Mouse (Mus musculus): ENCODE measurements at regions not wholly inside any gene's neighbourhood (a gene's known extent, or its start where the extent isn't known, plus 50 kb on each side); places are given as distances from the start of the nearest gene placed in this dataset.
"Not testable (repeated sequence)": the region's sequence is repeated elsewhere in the genome, so short reads cannot be mapped to it uniquely, and the experiment has no call there.

DNA sequence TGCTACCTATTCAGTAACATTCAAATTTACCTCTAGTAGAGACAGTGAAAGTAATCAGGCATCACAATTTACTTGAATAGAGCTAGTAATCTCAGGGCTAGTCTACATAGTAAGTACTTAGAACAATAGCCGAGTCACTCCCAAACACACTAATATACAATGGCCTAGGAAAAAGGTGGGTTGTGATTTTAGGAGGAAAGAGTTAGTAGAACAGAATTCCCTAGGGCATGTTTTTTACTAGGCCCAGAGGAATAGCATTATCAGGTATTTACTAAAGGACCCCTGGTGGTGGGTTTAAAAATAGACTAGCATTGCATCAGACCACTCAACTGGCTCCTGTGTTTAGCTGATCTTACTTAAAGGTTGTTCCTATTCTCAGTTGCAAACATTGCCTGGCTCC, 535.8 kb downstream of the Mat2b start:
- DNase-seq (ENCODE audit: low spot score in 2 of 2) = not testable (repeated sequence)

DNA sequence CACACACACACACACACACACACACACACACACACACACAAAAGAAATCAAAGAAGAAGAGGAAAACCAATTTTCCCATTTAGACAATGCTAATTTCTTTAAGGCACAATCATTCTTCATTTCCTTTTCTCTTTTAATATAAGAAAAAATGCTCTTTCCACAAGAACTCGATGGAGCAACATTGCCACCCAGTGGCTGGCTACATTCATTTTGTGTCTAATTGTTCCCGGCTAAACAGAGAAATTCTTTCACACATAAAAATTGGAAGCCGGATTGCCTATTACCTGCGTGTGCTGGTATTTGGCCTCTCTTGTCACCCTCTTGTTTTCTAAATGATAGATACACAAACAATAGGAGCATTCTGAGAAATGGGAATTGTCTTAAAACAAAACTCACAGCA, 545.7 kb downstream of the Mat2b start:
- DNase-seq (ENCODE audit: low spot score in 2 of 2) = peak; percentile 16 to 18

DNA sequence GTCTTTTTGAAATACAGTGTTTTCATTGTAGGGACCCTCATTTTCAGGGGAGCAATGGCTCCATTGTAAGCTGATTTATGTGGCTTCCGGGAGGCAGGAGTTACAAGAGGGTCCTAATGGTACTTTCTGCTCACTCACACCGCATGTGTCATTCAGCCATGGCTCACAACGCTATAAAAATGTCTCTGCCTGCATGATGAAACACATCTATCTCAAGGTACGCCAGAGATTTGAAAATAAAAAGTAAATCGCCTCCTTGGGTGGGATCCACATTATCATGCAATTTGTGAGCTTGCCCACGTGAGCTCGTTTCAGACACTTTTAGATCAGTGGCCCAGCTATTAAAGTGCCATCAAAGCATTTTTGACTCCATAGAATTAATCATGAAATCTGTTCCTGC, 557.2 kb downstream of the Mat2b start:
- DNase-seq (ENCODE audit: low spot score in 2 of 2) = no peak

DNA sequence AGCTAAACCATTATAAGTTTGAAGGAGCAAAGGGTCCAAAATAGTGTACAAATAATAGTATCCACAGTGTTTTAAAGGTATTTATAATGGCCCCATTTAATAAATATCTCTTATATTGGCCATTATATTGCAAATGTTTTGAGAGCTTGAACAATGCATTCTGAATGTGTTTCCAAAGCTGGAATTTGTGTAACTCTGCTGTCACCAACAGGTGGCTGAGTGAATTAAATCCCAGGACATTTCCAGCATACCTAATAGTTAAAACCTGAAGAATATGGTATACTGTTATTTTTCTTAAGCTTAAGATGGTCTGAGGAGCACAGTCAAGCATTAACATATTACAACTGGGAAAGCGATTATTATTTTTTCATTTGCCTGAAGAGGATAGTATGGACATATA, 592.4 kb downstream of the Mat2b start:
- no peak for DNase-seq (ENCODE audit: low spot score in 2 of 2)

DNA sequence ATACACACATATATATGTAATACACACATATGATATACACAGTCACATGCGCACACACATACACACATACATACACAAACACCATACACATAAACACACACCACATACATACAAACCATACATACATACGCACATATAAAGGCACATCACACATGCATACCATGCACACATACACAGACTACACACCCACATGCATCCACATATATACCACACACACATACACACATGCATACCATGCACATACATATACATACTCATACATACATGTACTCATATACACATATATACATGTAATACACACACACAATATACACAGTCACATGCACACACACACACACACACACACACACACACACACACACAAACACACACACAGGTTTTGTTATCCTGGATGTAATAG, 620.7 kb downstream of the Mat2b start:
- DNase-seq (ENCODE audit: low spot score in 2 of 2) = no peak

DNA sequence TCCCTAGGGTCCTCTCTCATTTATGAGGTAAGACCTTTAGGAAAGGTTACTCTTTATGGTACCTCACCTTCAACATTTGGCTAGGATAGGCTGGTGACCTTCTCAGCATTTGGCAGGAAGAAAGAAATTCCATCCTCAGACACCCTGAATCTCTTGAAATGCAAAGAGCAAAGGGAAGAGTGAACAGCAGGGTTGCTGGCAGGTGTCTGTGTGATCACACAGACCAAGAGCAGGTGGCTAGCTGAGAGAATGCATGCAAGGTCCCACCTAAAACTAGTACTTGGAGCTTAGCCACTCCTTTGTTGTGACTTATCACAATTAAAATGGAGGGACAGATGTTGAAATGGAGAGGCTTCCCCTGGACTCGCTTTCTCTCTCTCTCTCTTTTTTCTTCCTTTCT, 644.5 kb downstream of the Mat2b start:
- no peak for DNase-seq (ENCODE audit: low spot score in 2 of 2)

DNA sequence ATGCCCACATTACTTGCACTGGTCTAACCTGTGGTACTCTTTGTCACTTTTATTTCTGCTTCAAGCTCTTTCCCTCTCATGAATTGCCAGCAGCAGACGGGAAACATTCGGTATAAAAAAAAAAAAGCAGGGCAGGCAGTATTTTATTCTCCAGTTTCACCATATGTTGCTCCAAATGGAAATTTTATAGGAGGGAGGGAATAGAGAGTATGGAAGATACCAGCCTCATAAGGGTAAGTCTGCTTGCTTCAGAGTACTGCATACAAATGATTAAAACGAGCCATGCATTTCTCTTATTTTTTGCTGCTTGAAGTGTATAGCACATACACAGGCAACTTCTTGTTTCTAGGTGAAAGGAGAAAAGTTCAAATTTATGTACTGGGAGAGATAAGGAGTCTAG, 667.5 kb downstream of the Mat2b start:
- no peak for DNase-seq (ENCODE audit: low spot score in 2 of 2)

DNA sequence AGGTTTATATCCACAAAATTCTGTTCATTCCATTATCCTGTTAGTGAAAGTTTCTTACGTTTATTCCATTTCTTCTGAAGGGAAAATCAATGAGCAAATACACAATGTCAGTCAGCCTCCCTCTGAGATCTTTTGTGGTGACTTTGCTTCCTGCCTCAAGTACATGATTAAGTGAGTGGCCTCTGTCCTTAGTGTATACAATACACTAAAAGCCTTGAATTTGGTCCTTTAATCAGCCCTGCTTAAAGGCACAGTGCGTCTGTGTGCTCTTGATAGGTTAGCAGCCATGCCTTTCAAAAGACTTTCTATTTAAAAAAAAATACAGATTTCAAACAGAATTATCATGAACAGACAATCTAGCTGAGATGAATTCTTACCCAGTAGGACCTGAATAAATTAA, 695.5 kb downstream of the Mat2b start:
- no peak for DNase-seq (ENCODE audit: low spot score in 2 of 2)

DNA sequence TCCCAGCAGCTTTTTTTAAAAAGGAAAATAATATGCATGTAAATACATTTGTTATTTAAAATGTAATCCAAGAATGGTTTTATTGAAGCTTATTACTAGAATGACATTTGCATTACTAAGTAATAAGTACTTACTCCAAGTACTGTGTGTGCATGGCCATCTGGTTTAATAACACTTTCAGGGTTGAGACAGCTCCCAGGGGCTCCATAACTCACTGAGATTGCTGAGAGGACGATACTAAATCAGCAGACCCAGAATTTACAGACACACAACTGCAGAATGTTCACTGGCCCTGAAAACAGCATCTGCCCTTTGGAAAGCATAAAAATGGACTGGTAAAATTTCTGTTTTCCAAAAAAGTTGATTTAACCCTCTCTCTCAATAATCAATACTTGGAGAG, 696.4 kb downstream of the Mat2b start:
- no peak for DNase-seq (ENCODE audit: low spot score in 2 of 2)

DNA sequence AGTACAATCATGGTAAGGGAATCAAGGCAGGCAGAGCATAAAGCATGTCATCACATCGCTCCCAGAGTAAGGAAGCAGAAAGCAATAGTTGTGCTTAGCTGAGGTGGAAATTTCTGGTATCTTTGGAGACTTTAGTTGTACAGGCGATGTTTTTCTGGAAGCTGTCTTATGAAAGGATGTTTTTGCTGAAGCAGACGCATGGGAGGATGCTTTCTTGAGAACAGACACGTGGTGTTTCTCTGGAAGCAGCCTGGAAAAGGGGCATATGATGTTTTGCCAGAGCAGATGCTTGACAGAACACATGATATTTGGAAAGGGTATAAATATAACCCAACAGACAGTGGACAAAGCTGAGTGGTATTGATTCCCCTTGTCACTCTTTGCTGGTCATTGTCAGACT, 722.4 kb downstream of the Mat2b start:
- no peak for DNase-seq (ENCODE audit: low spot score in 2 of 2)

DNA sequence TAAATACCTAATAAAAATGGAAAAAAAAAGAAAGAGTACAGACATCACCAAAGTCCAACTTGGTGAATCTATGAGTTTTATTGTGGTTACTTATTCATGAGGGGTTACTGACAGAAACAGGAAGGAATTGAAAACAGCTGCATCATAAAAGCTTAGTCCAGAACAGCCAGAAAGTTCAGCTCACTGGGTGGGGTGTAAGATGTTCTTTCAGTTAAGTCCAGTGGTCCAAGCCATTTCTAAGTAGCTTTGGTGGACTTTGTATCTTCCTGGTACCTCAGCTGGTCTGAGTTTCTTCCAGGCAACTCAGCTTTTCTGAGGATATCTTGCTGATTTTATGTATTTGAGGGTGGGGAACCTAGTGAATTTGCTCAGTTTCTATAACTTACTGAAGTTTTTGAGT, 731.3 kb downstream of the Mat2b start:
- no peak for DNase-seq (ENCODE audit: low spot score in 2 of 2)

DNA sequence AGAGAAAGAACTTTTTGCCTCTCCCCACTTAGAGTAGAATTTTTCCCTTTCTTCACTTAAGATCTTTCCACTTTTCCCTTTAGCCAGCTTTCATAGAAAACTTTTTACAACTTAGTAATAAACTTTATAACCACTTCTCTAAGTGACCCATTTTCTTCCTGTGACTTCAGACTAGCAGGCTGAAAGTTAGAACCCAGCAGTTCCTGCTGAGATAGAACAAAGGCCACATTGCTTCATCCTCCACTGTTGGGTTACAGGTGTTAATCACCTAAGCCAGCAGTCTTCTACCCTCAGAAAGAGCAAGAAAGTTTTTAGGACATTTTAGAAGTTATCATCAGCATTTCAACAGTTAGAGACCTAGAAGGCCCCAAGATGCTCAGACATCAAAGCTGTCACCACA, 740.6 kb downstream of the Mat2b start:
- DNase-seq (ENCODE audit: low spot score in 2 of 2) = no peak

DNA sequence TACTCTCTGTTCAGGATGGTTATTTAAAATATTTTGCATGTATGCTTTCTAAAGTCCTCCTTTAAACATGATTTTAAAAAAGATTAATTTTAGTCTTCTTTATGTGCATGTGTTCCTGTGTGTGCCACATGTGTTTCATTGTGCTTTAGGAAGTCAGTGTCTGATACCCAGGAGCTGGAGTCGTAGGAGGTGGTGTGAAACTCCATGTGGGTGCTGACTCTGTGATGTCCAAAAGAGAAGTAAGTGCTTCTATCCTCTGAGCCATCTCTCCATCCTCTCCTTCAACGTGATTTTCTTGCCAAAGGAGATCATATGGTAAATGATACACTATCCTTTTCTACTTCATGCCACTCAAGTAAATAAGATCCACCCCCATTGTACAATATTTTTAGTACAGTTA, 750.8 kb downstream of the Mat2b start:
- DNase-seq (ENCODE audit: low spot score in 2 of 2) = no peak

DNA sequence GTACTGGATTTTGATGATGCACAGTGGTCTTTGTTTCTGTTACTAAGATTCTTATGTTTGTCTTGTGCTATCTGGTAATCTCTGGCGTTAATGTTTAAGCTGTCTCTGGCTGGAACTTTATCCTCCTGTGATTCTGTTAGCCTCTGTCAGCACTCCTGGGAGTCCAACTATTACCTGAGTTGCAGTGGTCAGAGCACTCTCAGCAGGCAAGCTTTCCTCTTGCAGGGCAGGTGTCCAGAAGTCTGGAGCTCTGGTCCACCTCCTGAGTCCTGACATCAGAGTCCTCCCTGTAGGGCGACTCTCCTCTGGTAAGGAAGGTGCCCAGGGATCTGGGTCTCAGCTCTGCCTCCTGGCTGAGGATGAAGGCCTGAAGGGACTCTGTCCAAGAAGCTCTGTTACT, 760.8 kb downstream of the Mat2b start:
- no peak for DNase-seq (ENCODE audit: low spot score in 2 of 2)

DNA sequence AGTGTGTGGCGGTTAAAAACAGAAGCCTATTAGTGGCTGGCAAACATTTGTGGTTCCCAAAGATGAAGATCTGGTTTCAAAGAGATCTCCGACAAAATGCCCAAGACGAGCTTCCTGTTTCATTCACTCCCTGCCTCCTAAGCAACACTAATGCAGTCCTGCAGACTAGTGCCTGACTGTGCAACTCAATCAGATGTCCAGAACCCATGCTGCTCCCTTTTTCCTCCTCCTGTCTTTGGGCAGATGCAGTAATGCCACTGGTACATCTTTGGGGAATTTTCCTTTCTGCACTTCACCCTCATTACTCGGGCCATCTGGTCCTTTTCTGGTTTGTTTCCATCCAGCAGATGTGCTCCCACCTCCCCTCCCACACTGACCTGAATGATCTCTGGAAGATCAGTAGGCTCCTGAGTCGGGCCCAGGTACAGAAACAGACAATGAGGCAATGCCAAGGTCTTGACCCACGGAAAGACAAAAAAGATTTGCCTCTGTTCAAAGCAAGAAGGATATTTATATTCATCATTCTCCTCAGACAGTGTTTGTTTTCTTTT, 771.0 kb downstream of the Mat2b start:
- DNase-seq (ENCODE audit: low spot score in 2 of 2) = no peak

DNA sequence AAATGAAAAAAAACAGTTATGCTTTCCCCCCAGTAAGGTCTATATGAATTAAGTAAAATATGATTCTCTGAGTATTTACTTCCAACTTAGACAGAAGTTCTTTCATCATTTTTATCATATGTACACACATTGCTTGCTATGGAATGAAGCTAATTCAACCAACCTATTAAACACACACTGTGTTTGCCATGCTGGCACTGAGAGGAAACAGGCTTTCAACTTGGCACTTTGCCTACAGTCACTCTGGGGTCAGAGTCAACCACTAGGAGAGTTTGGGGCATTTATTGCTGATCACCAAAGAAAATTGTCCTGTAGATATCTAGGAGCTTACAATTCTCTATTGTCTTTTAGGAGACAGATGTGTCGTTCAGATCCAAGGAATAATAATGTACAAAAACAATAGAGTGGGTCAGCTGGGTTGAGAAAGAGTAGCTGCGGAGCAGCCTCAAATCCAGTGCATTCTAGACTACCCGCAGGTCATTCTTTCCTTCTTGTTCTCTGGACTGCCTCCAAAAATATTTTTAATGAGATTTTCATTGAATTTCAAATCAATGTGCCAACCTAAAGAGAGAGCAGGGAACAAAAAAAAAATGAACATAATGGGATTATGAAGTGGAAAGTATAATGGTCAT, 777.2 kb downstream of the Mat2b start:
- no peak for DNase-seq (ENCODE audit: low spot score in 2 of 2)

DNA sequence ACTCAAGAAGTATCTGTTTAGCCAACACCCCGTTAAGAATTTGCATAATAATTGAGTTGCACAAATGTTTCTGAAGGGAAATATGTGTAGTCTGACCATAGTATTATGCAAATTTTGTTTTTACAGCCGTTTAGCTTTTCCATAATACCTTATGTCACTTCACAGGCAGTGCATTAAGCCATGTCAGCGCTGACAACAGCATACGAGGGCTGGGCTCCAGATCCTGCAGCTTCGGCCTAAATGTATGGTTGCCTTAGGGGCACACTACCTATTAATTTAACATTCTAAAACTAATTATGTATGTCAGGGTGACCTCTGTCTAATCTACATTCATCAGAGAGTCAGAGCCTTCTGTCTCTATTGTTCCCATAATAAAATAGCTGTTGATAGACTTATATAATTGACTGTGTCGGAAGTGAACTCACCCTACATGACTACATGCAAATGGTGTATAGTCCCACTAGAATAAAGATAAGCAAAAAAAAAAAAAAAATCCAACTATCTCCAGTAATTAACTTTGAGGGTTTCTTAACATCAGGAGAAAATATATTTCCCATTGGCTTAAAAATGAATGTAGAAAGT, 795.3 kb downstream of the Mat2b start:
- no peak for DNase-seq (ENCODE audit: low spot score in 2 of 2)

DNA sequence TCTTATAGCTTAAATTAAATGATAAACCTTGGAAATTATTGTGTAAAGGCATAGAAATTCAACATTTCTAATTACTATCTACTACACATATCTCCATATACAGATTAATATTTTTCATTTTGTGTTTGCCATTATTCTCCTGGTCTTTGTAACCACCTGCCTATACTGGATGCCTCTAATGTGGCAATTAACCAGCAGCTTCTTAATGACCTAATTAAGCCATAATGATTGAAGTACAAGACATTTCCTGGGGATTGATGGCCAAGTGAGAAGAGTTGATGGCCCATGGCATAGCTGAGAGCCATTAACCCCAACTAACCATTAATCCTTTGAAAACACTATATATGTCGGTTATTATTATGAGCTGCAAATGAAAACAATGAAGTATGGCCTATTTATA, 811.7 kb downstream of the Mat2b start:
- DNase-seq (ENCODE audit: low spot score in 2 of 2) = no peak

DNA sequence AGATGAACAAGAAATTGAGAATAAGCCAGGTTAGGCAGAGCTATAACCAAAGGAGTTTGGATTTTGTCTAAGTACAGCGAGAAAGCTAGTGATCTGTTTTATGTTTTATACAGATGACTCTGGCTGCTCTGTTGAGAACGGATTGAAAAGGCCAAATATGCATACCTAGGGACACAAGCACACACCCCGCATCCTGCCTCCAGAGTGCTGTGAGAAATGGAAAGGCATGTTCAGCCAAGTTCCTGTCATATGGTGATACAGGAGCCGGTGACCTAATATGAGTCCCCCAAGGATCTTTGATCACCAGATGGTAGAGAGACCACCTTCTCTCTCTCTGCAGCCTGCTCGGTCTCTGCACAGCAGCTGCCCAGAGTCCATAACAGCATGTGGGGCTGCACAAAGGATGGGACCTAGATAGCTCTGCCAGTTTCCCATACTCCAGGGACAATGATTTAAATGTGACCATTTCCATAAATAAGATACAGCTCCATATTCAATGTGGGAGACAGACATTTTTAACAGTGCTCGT, 826.5 kb downstream of the Mat2b start:
- DNase-seq (ENCODE audit: low spot score in 2 of 2) = no peak
